Mouse (Mus musculus): ENCODE data around the gene Plpp1.

Plpp1 gene

DNA sequence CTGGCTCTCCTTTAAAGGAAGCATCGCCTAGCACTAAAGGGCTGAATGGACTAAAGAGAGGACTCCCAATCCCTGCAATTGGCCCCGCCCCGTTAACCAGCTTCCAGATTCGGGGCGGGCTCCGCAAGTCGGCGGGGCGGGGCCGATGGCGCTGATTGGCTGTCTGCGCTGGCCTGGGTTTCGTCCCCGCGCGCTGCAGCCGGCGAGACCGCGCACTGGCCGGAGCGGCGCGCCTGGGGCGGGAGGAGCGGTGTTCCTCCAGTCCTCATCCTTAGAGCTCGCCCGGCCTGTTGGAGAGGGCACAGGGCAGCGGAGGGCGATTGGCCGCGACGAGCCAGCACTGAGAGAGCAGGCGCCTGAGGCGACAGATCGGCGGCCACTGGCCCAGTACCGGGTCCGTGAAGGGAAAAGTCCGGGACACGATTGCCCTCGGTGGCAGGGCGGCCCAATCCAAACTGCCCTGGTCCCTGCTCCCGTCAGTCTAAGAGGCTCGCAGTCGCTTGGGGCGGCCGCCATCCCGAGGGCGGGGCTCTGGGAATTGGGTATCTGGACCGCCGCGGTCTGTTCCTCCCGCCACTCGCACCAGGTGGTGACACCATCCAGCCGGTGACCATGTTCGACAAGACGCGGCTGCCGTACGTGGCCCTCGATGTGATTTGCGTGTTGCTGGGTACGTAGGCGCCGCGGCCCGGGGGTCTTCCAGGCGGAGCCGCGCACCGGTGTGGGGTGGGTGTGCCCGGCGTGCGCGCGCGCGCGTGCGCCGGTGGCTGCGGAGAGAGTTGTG is at the start of gene Plpp1:
Plpp1 (plus strand) TSS at position 196 of the 784 bp plus-strand sequence.
- in situ Hi-C loops (cut with MboI; ENCODE audit: unreplicated experiment in 2 of 2), result no loop called here

DNA sequence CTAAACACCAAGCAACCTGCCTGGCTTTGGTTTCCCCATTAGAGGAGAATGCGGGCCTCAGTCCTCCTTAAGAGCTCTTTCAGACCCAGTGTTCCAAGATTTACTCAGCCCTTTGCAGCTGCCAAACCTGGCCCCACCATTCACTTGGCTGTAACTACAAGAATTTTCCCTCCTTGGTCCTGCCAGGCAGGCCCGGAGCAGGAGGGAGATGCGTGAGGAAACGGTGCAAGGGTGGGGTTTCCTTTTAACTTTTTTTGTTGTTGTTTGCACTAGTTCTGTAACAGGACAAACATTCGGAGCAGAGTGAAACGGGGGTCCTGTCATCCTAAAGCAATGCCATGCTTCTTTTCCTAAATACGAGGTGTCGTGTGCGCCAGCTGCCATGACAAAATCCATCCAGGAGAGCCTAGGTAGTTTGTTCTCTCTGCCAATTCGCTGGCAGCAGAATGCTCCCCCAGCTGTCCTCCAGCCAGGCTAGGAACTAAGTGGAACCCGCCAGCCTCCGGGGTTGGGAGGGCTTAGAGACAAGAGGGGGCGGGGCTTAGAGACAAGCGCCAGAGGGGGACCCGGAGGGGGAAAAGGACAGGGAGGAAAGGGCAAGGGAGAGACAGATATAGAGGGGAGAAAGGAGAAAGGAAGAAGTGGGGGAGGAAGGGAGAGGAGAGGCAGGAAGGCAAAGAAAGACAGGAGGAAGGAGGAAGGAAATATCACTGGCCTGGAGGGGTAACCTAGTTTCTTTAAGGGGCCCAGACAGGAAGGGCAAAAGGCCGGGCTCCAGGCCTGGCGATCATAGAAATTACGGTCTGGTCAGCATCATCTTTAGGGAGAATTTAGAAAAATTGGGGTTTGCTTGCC is 48.9 kb upstream of the Plpp1 start:
- in situ Hi-C loops (cut with MboI; ENCODE audit: unreplicated experiment in 2 of 2), result no loop called here

DNA sequence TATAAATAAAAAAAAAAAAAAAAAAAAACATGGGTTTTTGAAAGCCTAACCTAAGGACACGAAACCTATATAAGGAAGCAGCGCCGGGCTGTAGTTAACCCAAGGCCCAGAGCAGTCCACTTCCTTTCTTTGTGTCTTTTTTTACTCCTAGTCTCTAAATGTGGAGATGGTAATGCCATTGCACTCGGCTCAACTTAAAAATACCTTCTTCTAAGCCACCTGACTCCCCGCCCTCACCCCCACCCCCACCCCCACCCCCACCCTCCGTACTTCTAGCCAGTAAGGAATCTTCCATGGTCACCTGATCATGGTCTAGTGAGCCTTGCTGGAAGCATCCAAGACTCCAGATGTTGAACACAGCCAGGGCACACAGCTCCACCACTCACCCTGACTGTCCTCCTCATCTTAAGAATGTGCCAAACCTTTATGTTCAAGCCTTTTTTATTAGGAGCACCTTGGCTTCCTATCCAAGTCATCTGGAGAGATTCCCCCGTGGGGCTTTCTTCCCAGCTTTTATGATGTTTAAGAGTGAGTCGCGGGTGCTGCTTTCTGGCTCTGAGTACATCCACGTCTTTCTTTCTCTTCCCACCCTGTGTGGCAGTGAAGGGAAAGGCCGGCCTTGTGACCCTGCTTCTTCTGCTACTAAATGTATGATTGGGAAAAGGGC is 48.1 kb upstream of the Plpp1 start:
- in situ Hi-C loops (cut with MboI; ENCODE audit: unreplicated experiment in 2 of 2), result no loop called here

DNA sequence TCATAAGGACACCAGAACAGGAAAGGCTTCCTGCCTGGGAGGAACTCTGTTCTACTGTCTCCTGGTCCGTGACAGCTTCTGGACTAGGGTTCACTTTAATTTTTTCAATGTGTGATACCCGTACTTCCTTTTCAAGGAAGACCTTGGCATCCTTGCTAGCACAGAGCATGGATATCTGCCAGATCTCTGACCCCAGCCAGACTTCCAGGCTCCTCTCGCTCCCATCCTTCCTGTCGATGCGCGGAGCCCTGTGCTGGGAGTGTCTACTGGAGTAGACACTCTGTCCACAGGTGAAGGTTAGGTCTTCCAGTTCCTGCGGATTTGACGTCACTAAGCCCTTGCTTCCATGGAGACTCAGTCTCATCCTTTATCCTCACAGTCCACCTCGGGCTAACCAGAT is 47.1 kb upstream of the Plpp1 start:
- in situ Hi-C loops (cut with MboI; ENCODE audit: unreplicated experiment in 2 of 2), result no loop called here

DNA sequence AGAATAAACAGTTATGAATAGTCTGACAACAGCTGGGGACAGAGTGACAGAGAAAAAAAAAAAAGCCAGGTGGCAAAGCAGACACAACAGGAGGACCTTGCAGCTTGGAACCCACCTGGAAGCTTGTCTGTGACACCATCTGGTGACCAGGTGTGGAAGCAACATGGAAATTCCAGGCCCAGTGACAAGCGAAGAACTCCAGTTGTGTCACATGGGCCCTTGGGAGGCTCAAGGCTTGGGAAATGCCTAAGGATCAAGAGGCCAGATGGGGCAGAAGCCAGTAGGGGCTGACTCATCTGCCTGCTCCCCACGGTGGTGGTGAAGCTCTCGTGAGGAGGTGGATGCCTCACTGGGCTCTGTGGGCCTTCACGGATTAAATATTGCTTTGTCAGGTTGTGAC is 45.7 kb upstream of the Plpp1 start:
- in situ Hi-C loops (cut with MboI; ENCODE audit: unreplicated experiment in 2 of 2), result no loop called here

DNA sequence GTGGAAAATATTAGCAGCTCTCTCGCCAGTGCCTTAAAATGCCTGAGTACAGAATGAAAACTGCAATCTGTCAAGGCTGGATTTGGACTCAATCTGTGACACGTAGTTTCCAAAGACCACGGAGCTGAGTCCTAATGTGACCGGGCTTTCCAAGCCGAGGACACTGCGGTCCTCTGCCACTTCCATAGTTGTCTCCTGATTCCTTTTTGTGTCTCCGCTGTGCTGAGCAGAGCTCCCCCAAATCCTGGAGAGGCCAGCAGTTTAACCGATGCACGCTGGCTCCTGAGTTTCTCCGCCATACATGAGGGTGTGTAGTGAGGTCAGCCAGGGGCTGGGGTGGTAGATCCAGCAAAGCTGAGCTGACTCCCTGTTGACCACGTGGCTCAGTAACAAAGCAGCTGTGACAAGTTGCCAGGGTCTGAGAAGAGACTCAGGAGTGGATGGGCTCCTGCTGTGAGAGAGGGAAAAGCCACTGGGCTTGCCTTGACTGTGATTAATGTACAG is 45.0 kb upstream of the Plpp1 start:
- in situ Hi-C loops (cut with MboI; ENCODE audit: unreplicated experiment in 2 of 2), result no loop called here

DNA sequence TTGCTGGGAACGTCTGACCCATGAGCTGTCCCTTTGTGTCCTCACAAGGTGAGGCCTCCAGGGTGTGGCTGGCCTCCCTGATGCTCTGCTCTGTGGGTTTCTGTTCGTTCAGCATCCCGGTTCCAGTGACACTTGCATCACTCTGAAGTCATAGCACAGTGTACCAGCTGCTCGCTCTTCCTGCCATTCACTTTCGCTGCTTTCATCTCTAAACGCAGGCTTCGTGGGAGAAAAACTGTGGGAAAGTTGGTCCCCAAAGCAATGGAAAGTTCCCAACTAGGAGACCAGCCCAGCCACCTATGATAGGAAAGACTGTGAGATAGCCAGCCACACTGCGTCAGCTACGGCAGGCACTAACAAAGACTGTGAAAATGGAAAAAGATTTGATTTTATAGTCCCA is 43.2 kb upstream of the Plpp1 start:
- in situ Hi-C loops (cut with MboI; ENCODE audit: unreplicated experiment in 2 of 2), result no loop called here

DNA sequence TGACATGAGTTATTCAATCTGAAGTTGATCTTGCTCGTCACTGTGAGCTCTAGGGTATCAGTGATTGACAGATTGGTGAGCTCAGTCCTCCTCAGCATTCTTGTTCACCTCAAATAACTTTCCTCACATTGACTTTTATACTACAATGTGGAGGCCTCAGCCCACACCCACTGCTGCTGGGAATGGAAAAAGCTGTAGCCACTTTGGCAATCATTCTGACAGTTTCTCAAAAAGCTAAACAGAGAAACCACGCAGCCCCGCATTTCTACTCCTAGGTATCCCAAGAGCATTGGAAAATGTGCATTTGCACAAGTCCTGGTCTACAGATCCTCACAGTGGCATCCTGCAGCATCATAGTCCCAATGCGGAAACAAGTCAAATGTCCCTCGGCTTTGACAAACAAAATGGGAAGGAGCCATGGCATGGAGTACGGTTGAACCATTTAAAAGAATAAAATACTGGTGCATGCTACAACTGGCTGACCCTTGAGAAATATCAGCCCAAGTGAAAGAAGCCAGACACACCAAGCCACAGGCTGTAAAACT is 42.0 kb upstream of the Plpp1 start:
- in situ Hi-C loops (cut with MboI; ENCODE audit: unreplicated experiment in 2 of 2), result no loop called here

DNA sequence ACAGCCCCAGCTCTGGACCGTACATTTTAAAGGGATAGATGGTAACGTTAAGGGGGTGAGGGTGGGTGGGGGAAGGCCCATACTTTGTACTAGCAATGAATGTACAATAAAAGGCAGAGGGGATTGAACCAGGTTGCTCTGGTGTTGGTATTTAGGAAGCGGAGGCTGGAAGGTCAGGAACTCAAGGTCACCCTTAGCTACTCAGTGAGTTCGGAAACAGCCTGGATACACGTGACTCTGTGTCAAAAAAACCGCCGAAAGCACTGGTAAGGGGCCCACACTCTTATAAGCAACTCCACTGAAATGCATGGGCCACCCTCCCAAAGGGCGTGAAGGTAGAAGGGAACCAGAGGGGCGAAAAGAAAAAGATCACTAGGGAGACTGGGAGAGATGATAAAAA is 41.2 kb upstream of the Plpp1 start:
- in situ Hi-C loops (cut with MboI; ENCODE audit: unreplicated experiment in 2 of 2), result no loop called here

DNA sequence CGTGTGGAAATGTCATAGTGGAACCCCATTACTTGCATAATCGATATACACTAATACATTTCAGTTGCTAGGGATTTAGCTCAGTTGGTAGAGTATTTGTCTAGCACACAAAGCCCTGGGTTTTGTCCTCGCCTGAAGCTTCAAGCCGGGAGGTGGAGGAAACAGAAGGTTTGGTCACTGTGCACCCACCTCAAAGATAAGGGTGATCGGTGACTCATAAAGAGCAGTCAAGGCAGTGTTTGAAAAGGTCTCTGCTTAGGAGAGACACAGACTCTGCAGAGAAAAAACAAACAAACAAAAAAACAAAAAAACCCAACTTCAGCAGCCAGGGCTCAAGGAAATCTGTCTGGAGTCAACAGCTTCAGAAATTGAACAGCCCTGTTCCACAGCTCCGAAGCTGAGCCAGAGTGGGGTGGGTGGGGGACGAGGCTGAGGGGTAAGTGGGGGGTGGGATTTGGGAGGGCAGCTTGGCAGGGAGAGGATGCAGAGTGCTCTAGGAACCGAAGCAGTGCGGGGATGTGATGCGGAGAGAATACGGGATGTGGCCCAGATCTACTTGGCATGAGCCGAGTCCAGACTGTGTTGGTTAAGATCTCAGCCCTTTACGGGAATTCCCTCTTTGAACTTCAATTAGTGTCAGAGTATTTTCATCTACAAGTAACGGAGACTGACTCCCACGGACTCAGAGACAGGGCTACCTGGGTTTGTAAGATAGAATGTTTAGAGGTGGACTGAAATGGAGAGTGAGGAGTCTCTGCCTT is 40.6 kb upstream of the Plpp1 start:
- in situ Hi-C loops (cut with MboI; ENCODE audit: unreplicated experiment in 2 of 2), result no loop called here

DNA sequence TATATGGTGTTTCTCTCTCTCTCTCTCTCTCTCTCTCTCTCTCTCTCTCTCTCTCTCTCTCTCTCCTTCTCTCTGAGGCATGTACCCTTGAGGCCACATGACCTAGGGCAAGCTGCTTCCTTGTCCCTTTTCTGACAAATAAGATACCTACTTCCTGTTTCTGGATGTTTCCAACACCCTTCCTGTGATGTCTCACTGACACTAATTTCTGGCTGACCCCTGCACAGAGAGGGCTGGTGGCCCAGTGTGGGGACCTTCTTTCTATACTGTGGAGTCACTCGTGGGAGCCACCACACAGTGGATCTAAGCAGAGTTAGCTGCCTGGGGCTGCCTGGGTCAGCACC is 40.1 kb upstream of the Plpp1 start:
- in situ Hi-C loops (cut with MboI; ENCODE audit: unreplicated experiment in 2 of 2), result no loop called here

DNA sequence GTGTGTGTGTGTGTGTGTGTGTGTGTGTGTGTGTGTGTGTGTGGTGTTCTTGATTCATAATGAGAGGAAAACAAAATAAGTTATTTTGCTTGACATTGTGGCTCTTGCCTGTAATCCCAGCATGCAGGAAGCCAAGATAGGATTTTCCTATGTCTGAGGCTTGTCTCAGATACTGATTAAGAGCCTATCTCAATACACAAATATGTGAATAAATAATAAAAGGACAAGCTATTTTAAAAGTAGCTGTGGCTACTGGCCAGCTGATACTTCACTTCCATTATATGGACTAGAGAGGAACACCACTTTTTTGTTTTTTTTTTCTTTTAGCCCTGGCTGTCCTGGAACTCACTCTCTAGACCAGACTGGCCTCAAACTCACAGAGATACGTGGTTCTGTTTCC is 38.8 kb upstream of the Plpp1 start:
- in situ Hi-C loops (cut with MboI; ENCODE audit: unreplicated experiment in 2 of 2), result no loop called here

DNA sequence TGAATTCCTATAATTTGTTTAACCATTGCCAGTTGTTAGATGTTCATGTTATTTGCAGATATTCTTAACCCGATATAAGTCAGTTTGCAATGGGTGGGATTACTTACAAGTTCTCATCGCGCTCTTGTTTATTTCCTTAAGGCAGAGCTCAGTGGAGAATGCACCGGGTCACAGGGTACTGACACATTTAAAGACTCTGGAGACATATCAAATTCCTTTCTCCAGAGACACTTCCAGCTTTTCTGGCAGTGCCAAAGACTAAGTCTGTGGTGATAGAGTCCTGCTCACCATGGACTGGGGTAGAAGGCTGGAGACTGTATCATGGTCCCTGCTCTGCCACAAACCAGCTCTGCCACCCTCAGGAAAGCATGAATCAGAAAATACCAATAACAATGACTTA is 38.0 kb upstream of the Plpp1 start:
- in situ Hi-C loops (cut with MboI; ENCODE audit: unreplicated experiment in 2 of 2), result no loop called here

DNA sequence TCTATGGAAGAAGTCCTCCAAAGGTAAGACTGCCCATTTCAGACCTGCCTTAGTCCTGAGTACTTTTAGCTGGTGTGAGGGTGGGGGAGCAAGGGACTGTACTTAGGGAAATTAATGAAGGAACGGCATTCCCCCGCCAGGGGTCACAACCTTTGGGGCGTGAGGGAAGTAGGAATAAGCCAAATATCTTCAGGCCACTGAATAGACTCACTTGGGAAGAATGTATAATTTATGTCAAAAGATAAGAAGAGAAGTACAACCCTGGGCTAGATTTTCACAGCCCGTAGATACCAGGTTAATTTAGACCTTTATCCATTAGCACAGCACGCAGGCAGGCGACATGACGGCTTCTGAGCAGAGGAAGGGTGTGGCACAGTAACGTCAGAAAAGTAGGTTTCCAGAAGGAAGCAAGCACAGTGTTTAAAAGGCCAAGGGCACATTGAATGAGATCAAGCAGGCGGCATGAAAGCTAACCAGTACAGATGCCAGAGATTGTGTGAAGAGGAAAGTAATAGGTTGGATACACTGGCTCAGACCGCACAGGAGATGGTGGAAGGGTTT is 37.0 kb upstream of the Plpp1 start:
- in situ Hi-C loops (cut with MboI; ENCODE audit: unreplicated experiment in 2 of 2), result no loop called here

DNA sequence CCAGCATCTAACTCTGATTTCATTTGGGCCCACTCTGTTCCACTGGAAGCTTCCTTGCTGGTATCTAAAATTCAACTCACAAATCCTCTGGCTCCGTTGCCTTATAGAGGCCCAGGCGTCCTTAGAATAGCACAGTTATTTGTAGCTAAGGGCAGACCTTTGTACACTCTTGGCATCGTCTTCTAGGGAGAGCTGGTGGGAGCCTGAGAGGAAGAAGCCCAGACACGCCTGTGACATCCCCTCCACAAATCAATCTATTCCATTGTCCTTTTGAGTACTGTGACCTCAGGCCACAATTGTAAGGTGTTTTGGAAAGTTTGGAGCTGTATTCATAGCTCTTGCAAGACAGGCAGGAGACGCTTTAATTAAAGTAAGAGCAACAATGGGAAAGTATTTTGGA is 36.0 kb upstream of the Plpp1 start:
- in situ Hi-C loops (cut with MboI; ENCODE audit: unreplicated experiment in 2 of 2), result no loop called here

DNA sequence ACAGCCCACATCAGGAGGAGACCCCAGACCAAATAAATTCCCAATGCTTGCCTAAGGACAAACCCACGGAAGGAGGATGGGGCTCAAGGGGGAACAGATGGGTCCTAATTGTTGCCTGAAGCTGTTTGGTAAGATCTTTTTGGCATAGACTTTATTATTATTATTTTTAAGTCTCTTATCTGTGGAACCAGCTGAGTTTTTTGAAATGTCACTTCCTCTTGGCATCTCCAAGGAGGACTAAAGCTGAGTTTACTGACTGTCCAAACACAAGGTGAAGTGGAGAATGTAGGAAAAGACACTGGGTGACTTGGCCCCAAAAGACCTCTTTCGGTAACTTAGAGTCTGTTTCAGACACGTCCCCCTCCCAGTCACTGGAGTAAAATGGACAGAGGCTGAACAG is 34.9 kb upstream of the Plpp1 start:
- in situ Hi-C loops (cut with MboI; ENCODE audit: unreplicated experiment in 2 of 2), result no loop called here

DNA sequence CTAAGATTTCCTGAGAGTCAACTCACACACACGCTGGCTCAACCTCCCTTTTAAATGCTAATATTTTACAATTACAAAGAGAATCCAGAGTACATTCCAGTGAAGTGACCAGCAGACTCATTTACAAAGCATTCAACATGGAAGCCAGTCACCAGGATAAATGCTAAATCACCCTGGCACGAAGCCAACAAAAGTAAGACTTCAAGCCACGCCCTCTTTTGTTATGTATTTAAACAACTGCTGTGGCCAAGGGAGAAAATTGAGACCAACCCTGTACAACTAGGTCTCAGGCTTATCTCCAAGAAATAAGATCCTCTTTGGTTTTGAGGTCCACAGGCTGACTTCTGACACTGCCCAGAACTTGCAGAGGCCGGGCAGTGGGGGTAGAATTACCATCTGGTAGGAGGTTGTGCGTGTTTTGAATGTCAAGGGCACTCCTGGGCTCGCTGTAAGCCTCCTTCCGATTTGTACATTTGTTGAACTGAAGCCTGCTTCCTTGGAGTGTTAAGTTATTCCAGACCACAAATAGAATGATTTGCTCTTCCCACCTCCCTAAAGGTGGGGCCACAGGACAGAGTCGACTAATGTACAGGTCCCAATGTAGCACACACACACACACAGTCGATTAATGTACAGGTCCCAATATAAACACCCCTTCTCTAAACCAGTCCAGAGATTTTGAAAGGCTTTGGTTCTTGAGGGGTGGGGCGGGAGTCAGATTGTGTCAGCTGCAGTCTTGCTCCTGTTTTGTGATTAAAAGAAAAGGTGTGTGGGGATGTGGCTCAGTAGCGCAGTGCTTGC is 29.9 kb upstream of the Plpp1 start:
- in situ Hi-C loops (cut with MboI; ENCODE audit: unreplicated experiment in 2 of 2), result no loop called here

DNA sequence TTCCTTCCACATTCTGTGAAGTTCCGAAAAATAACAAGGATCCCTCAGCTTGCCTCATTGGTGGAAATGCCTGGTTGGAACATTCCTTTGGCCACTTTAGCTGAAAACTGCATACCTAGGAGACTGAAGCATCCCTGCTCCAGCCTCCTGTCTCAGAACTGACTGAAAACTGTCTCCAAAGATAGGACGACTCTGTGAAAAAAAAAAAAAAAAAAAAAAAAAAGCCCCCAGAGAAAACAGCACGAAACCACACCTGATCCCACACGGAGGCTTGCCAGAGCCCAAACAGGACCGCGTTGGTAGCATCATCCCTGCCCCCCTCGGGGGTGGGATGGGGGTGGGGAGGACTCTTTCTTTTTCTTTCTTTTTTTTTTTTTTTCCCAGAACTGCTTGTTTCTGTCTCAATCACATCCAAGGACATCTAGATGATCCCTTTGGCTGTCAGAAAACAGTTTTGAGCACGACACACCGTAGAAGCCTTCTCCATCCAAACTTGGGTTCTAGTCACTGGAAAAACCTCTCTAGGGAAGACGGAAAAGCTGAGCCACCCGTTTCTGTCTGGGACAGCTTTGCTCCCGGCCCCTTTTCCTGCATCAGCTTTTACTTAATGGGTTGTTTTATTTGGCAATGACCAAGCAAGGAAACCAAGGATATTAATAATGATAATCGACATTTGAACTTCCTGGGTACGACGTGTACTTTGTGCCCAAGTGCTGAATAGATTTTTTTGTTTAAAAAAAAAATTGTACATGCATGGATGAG is 29.0 kb upstream of the Plpp1 start:
- in situ Hi-C loops (cut with MboI; ENCODE audit: unreplicated experiment in 2 of 2), result no loop called here

DNA sequence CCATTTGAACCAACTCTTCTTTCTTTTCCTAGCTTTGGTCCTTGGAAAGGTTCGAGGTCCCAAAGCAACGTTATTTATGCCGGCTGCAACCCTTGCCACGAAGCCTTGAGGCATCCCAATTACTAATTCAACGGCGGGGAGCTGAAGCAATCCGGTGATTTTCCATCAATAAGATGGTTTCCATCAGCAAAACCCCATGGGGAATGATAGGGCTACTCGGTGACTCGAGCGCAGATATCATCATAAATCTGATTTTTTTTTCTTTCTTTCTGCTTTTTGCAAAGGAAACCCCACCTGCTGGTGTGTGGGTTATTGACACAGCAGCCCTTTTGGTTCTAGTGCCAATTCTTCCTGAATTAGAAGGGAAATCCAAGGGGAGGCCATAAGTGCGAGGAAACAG is 28.3 kb upstream of the Plpp1 start:
- in situ Hi-C loops (cut with MboI; ENCODE audit: unreplicated experiment in 2 of 2), result no loop called here

All from v-Abl transformed pro-B cells (cell line).